8 mouse cellular contexts compared by ENCODE assay signal in the genomic region with DNA sequence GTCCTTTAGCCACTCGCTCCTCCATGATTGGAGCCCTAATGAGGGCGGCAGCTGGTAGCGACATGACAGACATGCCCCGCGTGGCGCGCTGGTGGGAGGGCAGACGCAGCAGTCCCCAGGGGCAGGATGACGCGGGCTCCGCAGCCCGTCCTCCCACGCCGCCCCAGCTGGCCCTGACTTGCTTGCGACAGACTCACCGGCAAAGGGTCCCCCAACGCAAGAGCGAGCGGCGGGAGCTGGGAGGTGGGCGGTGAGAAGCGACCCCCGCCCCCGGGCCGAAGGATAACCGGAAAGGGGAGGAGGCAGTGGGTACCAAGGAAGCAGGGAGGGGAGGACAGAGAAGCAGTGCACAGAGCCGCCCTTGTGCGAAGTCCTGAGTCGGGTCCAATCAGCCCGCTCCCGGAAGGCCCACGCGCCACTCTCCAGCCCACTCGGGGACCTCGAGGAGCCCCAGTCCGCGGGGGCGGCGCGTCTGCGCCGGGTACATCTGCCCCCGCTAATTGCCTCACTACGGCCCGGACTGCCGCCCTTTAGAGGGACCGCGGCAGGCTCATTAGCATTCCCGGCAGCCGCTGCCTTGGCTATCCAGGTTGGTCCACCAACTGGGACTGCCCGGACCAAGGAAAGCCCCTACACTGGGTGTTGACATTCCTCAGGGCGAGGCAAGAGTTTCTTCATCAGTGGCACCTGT. TPM values are rescaled to one million over a fixed set of nuclear protein-coding genes. Genes with fewer than 3 reads are reported as not detected.
DNase-seq lines count a peak whose midpoint lies in the region; ATAC-seq and TF ChIP-seq lines count a peak whose summit lies in the region.

No protein-coding gene starts in this region.

- H3K4me2 ChIP-seq in intestine, postnatal 0 days (replicated peaks; ENCODE audit: low read depth) = peak overlapping the region; percentile 88
- peak overlapping the region; percentile 92 for H3K4me2 ChIP-seq in midbrain, postnatal 0 days (ENCODE audit: low read depth, low read length, poor library complexity, severe bottlenecking)

- DNase-seq in urinary bladder, postnatal 25 days (ENCODE audit: low spot score) = peak; percentile 9
- DNase-seq in urinary bladder, postnatal 4 days (ENCODE audit: low spot score in 2 of 2) = no peak
- peak; percentile 69 for DNase-seq in embryo, embryonic 10.5 days (ENCODE audit: low spot score)
- DNase-seq in heart, adult 18-20 months = peak; percentile 40 to 43
- DNase-seq in limb, embryonic 10.5 days (ENCODE audit: low spot score) = peak; percentile 68
- DNase-seq in midbrain, postnatal 0 days (ENCODE audit: low spot score) = peak; percentile 80

- H3K27me3 ChIP-seq in intestine, postnatal 0 days (replicated peaks; ENCODE audit: control insufficient read depth, insufficient read depth, low read length) = peaks cover 14% of the 10 kb centered on the region; the same call in 1 of the 2 replicates
- H3K27me3 ChIP-seq in limb, embryonic 10.5 days (ENCODE audit: low read depth, poor library complexity, severe bottlenecking) = peaks cover 45% of the 10 kb centered on the region
- H3K27me3 ChIP-seq in midbrain, postnatal 0 days (ENCODE audit: insufficient read depth, low read length) = 0 out of 2 replicates have a peak, but pooled peaks cover 6% of the 10 kb centered on the region
- peaks cover 5% of the 10 kb centered on the region for H3K27me3 ChIP-seq in testis, adult 2 months (ENCODE audit: control insufficient read depth, insufficient read depth, low read length)

- H3K27ac ChIP-seq in intestine, postnatal 0 days (ENCODE audit: low read depth, low read length) = no peak overlapping the region
- H3K27ac ChIP-seq in limb, embryonic 10.5 days = peak overlapping the region; percentile 84
- H3K27ac ChIP-seq in midbrain, postnatal 0 days (ENCODE audit: low read depth, low read length) = peak overlapping the region; percentile 60
- no peak overlapping the region for H3K27ac ChIP-seq in testis, adult 2 months (ENCODE audit: control insufficient read depth, insufficient read depth, low read depth, low read length)

- no peaks in the 10 kb centered on the region for H3K9me3 ChIP-seq in intestine, postnatal 0 days (ENCODE audit: control insufficient read depth)
- H3K9me3 ChIP-seq in limb, embryonic 10.5 days (replicated peaks) = no peaks in the 10 kb centered on the region; the same call in 1 of the 2 replicates
- H3K9me3 ChIP-seq in midbrain, postnatal 0 days (ENCODE audit: low read length) = no peaks in the 10 kb centered on the region

- WGBS in intestine, postnatal 0 days = 2% methylated on average over 51 of the region's 52 CpGs
- WGBS in limb, embryonic 10.5 days = under 1% methylated on average over 52 of the region's 52 CpGs
- WGBS in midbrain, postnatal 0 days = under 1% methylated on average over 49 of the region's 52 CpGs

- H3K4me1 ChIP-seq in intestine, postnatal 0 days (replicated peaks; ENCODE audit: control insufficient read depth, insufficient read depth, low read length) = no peaks in the 10 kb centered on the region
- peaks cover 39% of the 10 kb centered on the region for H3K4me1 ChIP-seq in limb, embryonic 10.5 days
- H3K4me1 ChIP-seq in midbrain, postnatal 0 days (ENCODE audit: insufficient read depth, low read length) = 0 out of 2 replicates have a peak, but pooled peaks cover 4% of the 10 kb centered on the region
- H3K4me1 ChIP-seq in testis, adult 2 months (ENCODE audit: control insufficient read depth, insufficient read depth, low read length) = peaks cover 14% of the 10 kb centered on the region

- peak overlapping the region; percentile 46 for H3K4me3 ChIP-seq in intestine, postnatal 0 days (ENCODE audit: low read depth, low read length)
- H3K4me3 ChIP-seq in limb, embryonic 10.5 days = peak overlapping the region; percentile 64
- H3K4me3 ChIP-seq in midbrain, postnatal 0 days (ENCODE audit: low read depth, low read length) = peak overlapping the region; percentile 49
- H3K4me3 ChIP-seq in testis, adult 2 months (ENCODE audit: control insufficient read depth, low read depth, low read length) = peak overlapping the region; percentile 77

- peak; percentile 55; the same call in 1 of the 2 replicates for ATAC-seq in intestine, postnatal 0 days
- ATAC-seq in midbrain, postnatal 0 days (ENCODE audit: low FRiP score) = peak; percentile 85

- TF ChIP-seq POLR2A in testis, adult 2 months (IDR thresholded peaks at IDR 0.05; ENCODE audit: control insufficient read depth, low read depth, low read length) = no peak

- no peak for TF ChIP-seq CTCF in intestine, postnatal 0 days (IDR thresholded peaks at IDR 0.05; ENCODE audit: low read depth)
- TF ChIP-seq CTCF in midbrain, postnatal 0 days (IDR thresholded peaks at IDR 0.05) = no peak
- TF ChIP-seq CTCF in testis, adult 2 months (IDR thresholded peaks at IDR 0.05; ENCODE audit: control insufficient read depth, insufficient read depth, insufficient replicate concordance, low read depth, low read length) = no peak

- no peaks in the 10 kb centered on the region for H3K36me3 ChIP-seq in intestine, postnatal 0 days (ENCODE audit: control insufficient read depth, insufficient read depth)
- no peaks in the 10 kb centered on the region for H3K36me3 ChIP-seq in limb, embryonic 10.5 days
- H3K36me3 ChIP-seq in midbrain, postnatal 0 days (ENCODE audit: insufficient read depth, low read length) = no peaks in the 10 kb centered on the region
- H3K36me3 ChIP-seq in testis, adult 2 months (ENCODE audit: control insufficient read depth, insufficient read depth, low read length) = no peaks in the 10 kb centered on the region

- peak overlapping the region; percentile 31; the same call in 1 of the 2 replicates for H3K9ac ChIP-seq in intestine, postnatal 0 days (ENCODE audit: low read depth, low read length)
- H3K9ac ChIP-seq in midbrain, postnatal 0 days (replicated peaks; ENCODE audit: low read length, poor library complexity, severe bottlenecking) = peak overlapping the region; percentile 30

RNA-seq across cellular contexts. Expression of a gene that starts 46.8 kb away (rescaled TPM):
- under 1 TPM in 1 of 2 experiments, not detected in 1; 0.05 TPM for total RNA-seq in heart, adult 18-20 months (2021)
- 0.63 and 0.68 TPM in 2 replicates for polyA plus RNA-seq in intestine, postnatal 0 days (2015; fragmentation: Nextera tagmentation; extraction: Ambion mirVana)
- 1.6 and 2.2 TPM in 2 replicates for polyA plus RNA-seq in limb, embryonic 10.5 days (2016; fragmentation: Nextera tagmentation; extraction: Ambion mirVana)
- total RNA-seq in midbrain, postnatal 0 days (2014; rRNA removed) = 14.8 and 17.2 TPM in 2 replicates
- polyA plus RNA-seq in midbrain, postnatal 0 days (2015; fragmentation: Nextera tagmentation; extraction: Ambion mirVana) = 9.5 and 9.7 TPM in 2 replicates
- polyA plus RNA-seq in testis, adult 2 months (2012; rRNA removed) = 2.8 and 2.9 TPM in 2 replicates

Comparison
In these comparisons a context has a peak if more than half of its experiments do, and no peak if none do; other contexts are left out.
1. DNase-seq: peak in urinary bladder, postnatal 25 days (single experiment), embryo, embryonic 10.5 days (single experiment), heart, adult 18-20 months (2 of 2), limb, embryonic 10.5 days (single experiment) and midbrain, postnatal 0 days (single experiment); none in urinary bladder, postnatal 4 days (0 of 2).
2. H3K27ac ChIP-seq: peak in limb, embryonic 10.5 days (single experiment) and midbrain, postnatal 0 days (single experiment); none in intestine, postnatal 0 days (single experiment) and testis, adult 2 months (single experiment).
3. Peak in every context shown above with its lines, with median percentiles within 50 percentile points of each other: H3K4me3 ChIP-seq.